Mouse (Mus musculus): ENCODE measurements around the gene Gm11027. TPM values are rescaled to one million over a fixed set of nuclear protein-coding genes. Genes with fewer than 3 reads are reported as not detected.

The Gm11027 gene
- total RNA-seq, 1 experiment, result not detected

GRCm38 (mm10) chr12:116315498-116315897, 40.3 kb downstream of the Gm11027 start:
- TF ChIP-seq HCFC1 (IDR thresholded peaks at IDR 0.05; ENCODE audit: borderline replicate concordance, insufficient read depth, low read length) (no peak), ZNF384 (IDR thresholded peaks at IDR 0.05; ENCODE audit: low read depth, low read length) (no peak), ZC3H11A (IDR thresholded peaks at IDR 0.05; ENCODE audit: borderline replicate concordance, low read depth, low read length) (no peak), CHD2 (IDR thresholded peaks at IDR 0.05; ENCODE audit: low read depth, low read length) (no peak), MAFK (IDR thresholded peaks at IDR 0.05; ENCODE audit: insufficient read depth, low read depth, low read length) (no peak)

GRCm38 (mm10) chr12:116317818-116318217, 42.6 kb downstream of the Gm11027 start:
- Histone ChIP-seq H3K9me3 (ENCODE audit: control insufficient read depth, insufficient read depth, low read depth, low read length) (no peaks in the 10 kb centered on the region), H3K4me1 (ENCODE audit: control insufficient read depth in 2 of 2, insufficient read depth in 2 of 2, low read length in 2 of 2, poor library complexity in 1 of 2) (0 out of 4 replicates have a peak, but pooled peaks cover 0 to 2% of the 10 kb centered on the region in 2 experiments), H3K4me3 (ENCODE audit: insufficient read depth in 1 of 2, low read depth in 1 of 2, low read length in 2 of 2, poor library complexity in 1 of 2, severe bottlenecking in 1 of 2) (no peak overlapping the region), H3K9ac (ENCODE audit: insufficient read depth, low read depth, low read length, poor library complexity, severe bottlenecking) (no peak overlapping the region), H3K36me3 (ENCODE audit: control insufficient read depth, insufficient read depth, low read length, poor library complexity, severe bottlenecking) (peaks cover 4% of the 10 kb centered on the region; the same call in 1 of the 2 replicates), H3K27ac (ENCODE audit: insufficient read depth, low read depth, low read length, poor library complexity, severe bottlenecking) (no peak overlapping the region)
- in situ Hi-C loops (cut with MboI; ENCODE audit: low sequenced_read_pairs in 2 of 2, unreplicated experiment in 2 of 2), result no loop called here
- TF ChIP-seq MAFK (IDR thresholded peaks at IDR 0.05; ENCODE audit: insufficient read depth, low read depth, low read length) (no peak), HCFC1 (IDR thresholded peaks at IDR 0.05; ENCODE audit: borderline replicate concordance, insufficient read depth, low read length) (no peak), ZC3H11A (IDR thresholded peaks at IDR 0.05; ENCODE audit: borderline replicate concordance, low read depth, low read length) (no peak), CHD2 (IDR thresholded peaks at IDR 0.05; ENCODE audit: low read depth, low read length) (no peak), ZNF384 (IDR thresholded peaks at IDR 0.05; ENCODE audit: low read depth, low read length) (no peak)
- DNase-seq (ENCODE audit: low read depth, low spot score), result no peak

More at GRCm38 (mm10) chr12:116315498-116315897, 40.3 kb downstream of the Gm11027 start:
- DNase-seq (ENCODE audit: low read depth, low spot score), result no peak
- in situ Hi-C loops (cut with MboI; ENCODE audit: low sequenced_read_pairs in 2 of 2, unreplicated experiment in 2 of 2), result no loop called here
- Histone ChIP-seq H3K36me3 (ENCODE audit: control insufficient read depth, insufficient read depth, low read length, poor library complexity, severe bottlenecking) (no peaks in the 10 kb centered on the region), H3K9ac (ENCODE audit: insufficient read depth, low read depth, low read length, poor library complexity, severe bottlenecking) (no peak overlapping the region), H3K4me1 (ENCODE audit: control insufficient read depth in 2 of 2, insufficient read depth in 2 of 2, low read length in 2 of 2, poor library complexity in 1 of 2) (0 out of 4 replicates have a peak, but pooled peaks cover 0 to 2% of the 10 kb centered on the region in 2 experiments), H3K9me3 (ENCODE audit: control insufficient read depth, insufficient read depth, low read depth, low read length) (no peaks in the 10 kb centered on the region), H3K4me3 (ENCODE audit: insufficient read depth in 1 of 2, low read depth in 1 of 2, low read length in 2 of 2, poor library complexity in 1 of 2, severe bottlenecking in 1 of 2) (no peak overlapping the region), H3K27ac (ENCODE audit: insufficient read depth, low read depth, low read length, poor library complexity, severe bottlenecking) (no peak overlapping the region)

Other genes starting within 250 kb of the Gm11027 start
- gene Zfp386, start 227.7 kb upstream of the Gm11027 start, total RNA-seq (2012; rRNA removed), result 29.0 and 30.5 TPM in 2 replicates
- gene Vipr2, start 197.7 kb upstream of the Gm11027 start, total RNA-seq (2012; rRNA removed), result 0.05 and 0.98 TPM in 2 replicates
- 4.0 and 5.6 TPM in 2 replicates for gene Wdr60, start 12.4 kb upstream of the Gm11027 start, total RNA-seq (2012; rRNA removed)
- gene Esyt2, start 5.8 kb downstream of the Gm11027 start, total RNA-seq (2012; rRNA removed), result 44.2 and 50.4 TPM in 2 replicates
- gene Ncapg2, start 130.0 kb downstream of the Gm11027 start, total RNA-seq (2012; rRNA removed), result 42.4 and 55.4 TPM in 2 replicates
- gene Ptprn2, start 210.3 kb downstream of the Gm11027 start, total RNA-seq (2012; rRNA removed), result 0.40 and 1.3 TPM in 2 replicates